Mouse (Mus musculus): Measurements from ENCODE around the gene Rpl3. TPM values are rescaled to one million over a fixed set of nuclear protein-coding genes. Genes with fewer than 3 reads are reported as not detected.

Rpl3 gene
- 145 and 190 TPM in 2 replicates for polyA plus RNA-seq (2012; ENCODE audit: insufficient read depth, low replicate concordance)

- TF ChIP-seq FLI1 (IDR thresholded peaks at IDR 0.05; ENCODE audit: low read length) (no peak), GATA1 (IDR thresholded peaks at IDR 0.05; ENCODE audit: borderline replicate concordance, low read length) (no peak)
Observed at GRCm38 (mm10) chr15:80091121-80091955, at the start of gene Rpl3, which contains the start of gene Syngr1. TSS of gene Rpl3 (minus strand) at chr15:80091868. TSS of gene Syngr1 (plus strand) at chr15:80091334.

DNA sequence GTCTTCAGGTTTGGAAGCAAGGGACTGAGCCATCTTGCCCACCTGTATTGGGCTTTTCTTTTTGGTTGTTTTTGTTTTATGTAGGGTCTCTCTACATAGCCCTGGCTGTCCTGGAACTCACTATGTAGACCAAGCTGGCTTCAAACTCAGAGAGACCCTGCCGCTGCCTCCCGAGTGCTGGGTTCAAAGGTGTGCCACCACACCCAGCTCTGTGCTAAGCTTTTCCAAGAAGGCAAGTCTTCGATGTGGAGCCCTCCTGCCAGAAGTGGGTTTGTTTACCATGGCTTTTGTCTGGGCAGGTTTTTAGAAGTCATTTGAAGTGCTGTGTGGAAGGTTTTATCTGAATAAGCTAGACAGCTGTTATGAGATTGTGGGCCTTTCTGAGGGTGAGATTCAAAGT, 49.2 kb upstream of the Rpl3 start:
- TF ChIP-seq FLI1 (IDR thresholded peaks at IDR 0.05; ENCODE audit: low read length) (no peak), GATA1 (IDR thresholded peaks at IDR 0.05; ENCODE audit: borderline replicate concordance, low read length) (no peak)
- peaks cover 97% of the 10 kb centered on the region for H3K36me3 ChIP-seq (replicated peaks; ENCODE audit: low read length)
- H3K4me3 ChIP-seq (replicated peaks): no peak overlapping the region
- peaks cover 52% of the 10 kb centered on the region for H3K4me1 ChIP-seq
- H3K27me3 ChIP-seq (replicated peaks): no peaks in the 10 kb centered on the region
- no peaks in the 10 kb centered on the region for H3K9me3 ChIP-seq

More at GRCm38 (mm10) chr15:80091121-80091955, at the start of gene Rpl3, which contains the start of gene Syngr1:
- H3K36me3 ChIP-seq (replicated peaks; ENCODE audit: low read length): peaks cover 12% of the 10 kb centered on the region
- no peaks in the 10 kb centered on the region for H3K27me3 ChIP-seq (replicated peaks)
- H3K4me3 ChIP-seq (replicated peaks): peak within 1 kb of the TSS; percentile 99
- H3K4me1 ChIP-seq: peaks cover 67% of the 10 kb centered on the region
- peaks cover 6% of the 10 kb centered on the region; the same call in 1 of the 2 replicates for H3K9me3 ChIP-seq

GRCm38 (mm10) chr15:80140302-80140701, 48.6 kb upstream of the Rpl3 start:
- Histone ChIP-seq H3K4me1 (peaks cover 55% of the 10 kb centered on the region), H3K27me3 (replicated peaks) (no peaks in the 10 kb centered on the region), H3K36me3 (replicated peaks; ENCODE audit: low read length) (peaks cover 94% of the 10 kb centered on the region), H3K4me3 (replicated peaks) (no peak overlapping the region), H3K9me3 (no peaks in the 10 kb centered on the region)
- TF ChIP-seq FLI1 (IDR thresholded peaks at IDR 0.05; ENCODE audit: low read length) (no peak), GATA1 (IDR thresholded peaks at IDR 0.05; ENCODE audit: borderline replicate concordance, low read length) (no peak)

DNA sequence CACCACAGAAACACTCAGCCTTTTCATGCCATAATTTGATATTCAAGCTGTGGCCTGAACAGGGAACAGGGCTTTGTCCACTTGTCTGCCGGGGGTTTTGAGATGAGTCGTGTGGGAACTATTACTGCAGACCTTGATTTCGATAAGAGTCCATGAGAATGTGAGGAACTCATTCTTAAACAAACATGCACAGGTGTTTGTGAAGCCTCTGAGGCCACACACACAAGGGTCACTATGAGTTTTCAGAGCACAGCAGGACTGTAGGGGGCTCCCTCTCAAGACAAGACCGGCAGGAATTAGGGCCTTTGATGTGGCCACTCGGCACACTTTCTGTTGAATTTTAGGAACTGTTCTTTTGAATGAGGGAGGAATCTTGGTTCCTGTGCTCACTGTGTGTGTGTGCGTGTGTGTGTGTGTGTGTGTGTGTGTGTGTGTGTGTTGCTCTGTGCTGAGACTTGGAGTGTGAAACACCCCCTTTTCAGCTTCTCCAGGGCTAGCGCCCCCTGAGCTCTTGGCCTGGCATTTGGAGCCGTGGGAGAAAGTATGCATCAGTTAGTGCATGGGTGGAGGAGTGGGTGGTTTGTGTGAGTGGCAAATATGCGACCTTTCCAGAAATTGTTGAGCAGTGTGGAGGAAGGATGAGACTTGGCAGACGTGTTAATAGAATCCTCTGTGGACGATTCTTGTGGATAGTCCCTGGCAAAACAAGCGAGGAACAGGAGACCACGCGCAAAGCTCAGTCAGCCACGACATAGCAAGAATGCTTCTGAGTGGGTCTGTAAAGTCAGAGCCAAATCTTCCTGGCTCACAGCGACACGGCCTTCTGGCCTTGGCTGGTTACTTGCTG, 46.5 kb upstream of the Rpl3 start:
- peaks cover 70% of the 10 kb centered on the region for H3K4me1 ChIP-seq
- H3K9me3 ChIP-seq: no peaks in the 10 kb centered on the region

DNA sequence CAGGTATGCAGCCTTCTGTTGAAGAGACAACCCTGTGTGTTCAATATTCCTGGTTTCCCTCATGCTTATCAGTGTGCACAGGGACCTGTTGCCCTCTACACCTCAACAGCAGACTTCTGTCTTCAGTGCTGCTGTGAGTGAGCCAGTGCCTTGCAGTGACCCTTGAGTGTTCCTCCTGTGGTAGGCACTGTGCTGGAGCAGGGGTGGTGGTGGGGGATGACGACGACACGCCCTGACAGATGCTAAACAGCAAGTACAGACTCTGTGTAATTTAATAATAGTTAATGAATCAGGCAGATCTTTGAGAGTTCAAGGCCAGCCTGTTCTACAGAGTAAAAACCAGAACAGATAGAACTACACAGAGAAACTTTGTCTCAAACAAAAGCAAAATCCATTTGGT, 45.0 kb upstream of the Rpl3 start:
- peaks cover 57% of the 10 kb centered on the region for H3K36me3 ChIP-seq (replicated peaks; ENCODE audit: low read length)
- H3K4me3 ChIP-seq (replicated peaks): peak overlapping the region; percentile 71
- no peaks in the 10 kb centered on the region for H3K27me3 ChIP-seq (replicated peaks)
- TF ChIP-seq FLI1 (IDR thresholded peaks at IDR 0.05; ENCODE audit: low read length) (no peak), GATA1 (IDR thresholded peaks at IDR 0.05; ENCODE audit: borderline replicate concordance, low read length) (no peak)
- H3K4me1 ChIP-seq: peaks cover 79% of the 10 kb centered on the region
- H3K9me3 ChIP-seq: no peaks in the 10 kb centered on the region

More for the DNA sequence above, 46.5 kb upstream of the Rpl3 start:
- Histone ChIP-seq H3K4me3 (replicated peaks) (no peak overlapping the region), H3K36me3 (replicated peaks; ENCODE audit: low read length) (peaks cover 73% of the 10 kb centered on the region), H3K27me3 (replicated peaks) (no peaks in the 10 kb centered on the region)
- TF ChIP-seq FLI1 (IDR thresholded peaks at IDR 0.05; ENCODE audit: low read length): no peak
- TF ChIP-seq GATA1 (IDR thresholded peaks at IDR 0.05; ENCODE audit: borderline replicate concordance, low read length): no peak

GRCm38 (mm10) chr15:80135499-80135898, 43.8 kb upstream of the Rpl3 start:
- peaks cover 85% of the 10 kb centered on the region for H3K4me1 ChIP-seq
- H3K36me3 ChIP-seq (replicated peaks; ENCODE audit: low read length): peaks cover 46% of the 10 kb centered on the region
- TF ChIP-seq FLI1 (IDR thresholded peaks at IDR 0.05; ENCODE audit: low read length): no peak
- TF ChIP-seq GATA1 (IDR thresholded peaks at IDR 0.05; ENCODE audit: borderline replicate concordance, low read length): no peak

DNA sequence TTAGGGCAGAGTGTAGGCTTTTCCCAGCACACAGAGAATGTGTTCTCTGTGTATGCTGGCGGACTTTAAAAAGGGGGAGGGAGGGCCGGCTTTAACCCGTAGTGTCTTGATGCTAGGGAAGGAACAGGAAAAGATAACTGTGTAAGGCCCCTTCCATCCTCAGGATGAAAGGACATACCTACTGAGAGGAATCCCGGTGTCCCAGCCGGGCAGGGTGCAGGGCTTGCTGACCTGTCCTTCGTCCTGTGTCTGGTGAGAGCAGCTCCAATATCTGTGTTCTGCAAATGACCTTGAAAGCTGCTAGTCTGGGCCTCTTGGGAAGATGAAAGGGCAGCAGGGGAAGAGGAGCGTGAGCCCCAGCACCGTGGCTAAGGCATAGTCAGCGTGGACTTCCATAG, 42.8 kb upstream of the Rpl3 start:
- Histone ChIP-seq H3K4me1 (peaks cover 89% of the 10 kb centered on the region), H3K36me3 (replicated peaks; ENCODE audit: low read length) (peaks cover 41% of the 10 kb centered on the region), H3K4me3 (replicated peaks) (peak overlapping the region; percentile 97), H3K9me3 (no peaks in the 10 kb centered on the region), H3K27me3 (replicated peaks) (no peaks in the 10 kb centered on the region)
- no peak for TF ChIP-seq FLI1 (IDR thresholded peaks at IDR 0.05; ENCODE audit: low read length)
- no peak for TF ChIP-seq GATA1 (IDR thresholded peaks at IDR 0.05; ENCODE audit: borderline replicate concordance, low read length)

More at GRCm38 (mm10) chr15:80135499-80135898, 43.8 kb upstream of the Rpl3 start:
- Histone ChIP-seq H3K9me3 (no peaks in the 10 kb centered on the region), H3K27me3 (replicated peaks) (no peaks in the 10 kb centered on the region), H3K4me3 (replicated peaks) (no peak overlapping the region)

DNA sequence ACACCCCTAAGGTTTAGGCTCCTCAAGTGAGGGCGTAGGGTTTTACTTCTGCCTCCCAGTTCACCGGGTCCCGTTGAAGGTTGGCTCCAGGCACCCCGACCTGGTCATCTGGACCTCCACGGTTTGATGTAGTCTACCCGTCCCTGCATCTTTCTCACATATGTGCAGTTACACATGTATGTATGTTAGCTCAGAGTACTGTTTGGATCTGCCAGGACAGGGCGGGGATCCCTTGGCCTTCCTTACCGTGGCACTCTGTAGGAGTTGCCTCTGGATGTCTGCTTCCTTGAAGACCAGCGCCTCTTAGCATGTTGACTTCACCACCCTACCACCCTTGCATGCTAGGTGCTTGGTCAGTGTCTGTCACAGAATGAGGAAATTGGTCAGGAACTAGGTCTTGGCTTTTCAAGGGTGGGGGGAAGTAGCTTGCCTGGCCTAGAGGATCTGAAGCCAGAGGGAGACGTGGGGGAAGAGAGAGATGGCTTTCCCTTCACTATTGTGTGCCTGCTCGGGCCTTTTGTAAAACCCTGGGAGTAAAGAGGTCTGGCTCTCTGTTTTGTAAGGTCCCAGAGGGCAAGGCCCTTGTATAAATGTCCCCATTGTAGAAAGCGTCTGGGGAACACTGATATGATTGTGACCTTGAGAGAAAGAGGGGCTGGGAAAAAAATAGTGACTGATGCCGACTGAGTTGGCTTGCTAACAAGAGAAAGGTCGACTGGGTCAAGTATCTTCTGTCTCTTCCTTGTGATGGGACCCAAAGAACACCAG, 42.2 kb upstream of the Rpl3 start:
- H3K4me3 ChIP-seq (replicated peaks): peak overlapping the region; percentile 97
- H3K4me1 ChIP-seq: peaks cover 89% of the 10 kb centered on the region
- H3K9me3 ChIP-seq: no peaks in the 10 kb centered on the region
- H3K36me3 ChIP-seq (replicated peaks; ENCODE audit: low read length): peaks cover 40% of the 10 kb centered on the region
- no peak for TF ChIP-seq GATA1 (IDR thresholded peaks at IDR 0.05; ENCODE audit: borderline replicate concordance, low read length)
- no peak for TF ChIP-seq FLI1 (IDR thresholded peaks at IDR 0.05; ENCODE audit: low read length)
- no peaks in the 10 kb centered on the region for H3K27me3 ChIP-seq (replicated peaks)

- H3K4me1 ChIP-seq: peaks cover 89% of the 10 kb centered on the region
Observed at GRCm38 (mm10) chr15:80132993-80133586, 41.4 kb upstream of the Rpl3 start, which contains the start of gene Tab1. TSS of gene Tab1 (plus strand) at chr15:80133127.

More at GRCm38 (mm10) chr15:80132993-80133586, 41.4 kb upstream of the Rpl3 start, which contains the start of gene Tab1:
- Histone ChIP-seq H3K4me3 (replicated peaks) (peak within 1 kb of the TSS; percentile 97), H3K9me3 (no peaks in the 10 kb centered on the region), H3K36me3 (replicated peaks; ENCODE audit: low read length) (peaks cover 37% of the 10 kb centered on the region), H3K27me3 (replicated peaks) (no peaks in the 10 kb centered on the region)
- TF ChIP-seq GATA1 (IDR thresholded peaks at IDR 0.05; ENCODE audit: borderline replicate concordance, low read length) (no peak), FLI1 (IDR thresholded peaks at IDR 0.05; ENCODE audit: low read length) (no peak)

All from megakaryocyte, embryonic 14.5 days (primary cell).